Mouse (Mus musculus): ENCODE results near the gene Tns3.

DNA sequence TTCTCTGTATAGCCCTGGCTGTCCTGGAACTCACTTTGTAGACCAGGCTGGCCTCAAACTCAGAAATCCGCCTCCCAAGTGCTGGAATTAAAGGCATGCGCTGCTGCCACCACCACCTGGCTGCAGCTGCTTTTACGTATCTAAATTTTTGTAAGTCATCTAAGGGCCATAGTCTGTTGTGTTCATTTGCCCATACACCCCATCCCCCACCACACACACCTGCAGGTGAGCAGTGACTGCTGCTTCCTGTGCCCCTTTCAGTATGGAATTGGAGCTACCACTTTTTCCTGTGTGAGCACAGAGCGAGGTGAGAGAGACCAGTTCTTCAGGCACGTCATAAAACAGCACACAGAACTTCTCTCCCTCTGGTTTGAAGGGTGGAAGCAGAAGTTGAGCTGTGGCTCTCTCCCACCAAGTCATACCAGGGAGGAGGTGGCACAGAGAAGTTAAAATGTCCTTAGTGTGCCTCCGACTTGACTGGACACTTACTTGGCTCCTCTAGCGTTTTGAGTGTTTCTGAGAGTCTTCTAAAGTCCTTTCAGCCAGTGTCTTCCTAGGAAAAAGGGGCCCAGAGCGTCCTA, 36.4 kb upstream of the Tns3 start:
- no peak for TF ChIP-seq CTCF (IDR thresholded peaks at IDR 0.05; ENCODE audit: control insufficient read depth, insufficient read depth, insufficient read length)
- no peak for TF ChIP-seq MYOG (IDR thresholded peaks at IDR 0.05; ENCODE audit: control insufficient read depth, extremely low read depth, insufficient read length)
- no peak for TF ChIP-seq FOSL1 (IDR thresholded peaks at IDR 0.05; ENCODE audit: insufficient read depth, low read length, poor library complexity, severe bottlenecking)
- no peak for TF ChIP-seq USF1 (IDR thresholded peaks at IDR 0.05; ENCODE audit: low read depth)
- TF ChIP-seq MYOD1 (IDR thresholded peaks at IDR 0.05; ENCODE audit: control insufficient read depth, insufficient read length, low read depth): no peak
- no peak for TF ChIP-seq MAX (IDR thresholded peaks at IDR 0.05)

All from C2C12 (cell line).